Mouse (Mus musculus) limb, embryonic 10.5 days (tissue): ENCODE data around the gene Tmem206. TPM values are rescaled to one million over a fixed set of nuclear protein-coding genes. Genes with fewer than 3 reads are reported as not detected.
A peak's percentile ranks its signal among the peaks of the same experiment; 100 is the strongest.

Experiments
- DNase-seq: peaks from one replicate; pipeline ENCODE4 v3.0.0-alpha.2; 2017; ENCODE audit warnings: low spot score
- H3K27ac ChIP-seq: fragments of 300-500 bp; sonication (generic); 2 replicates; pipeline ENCODE4 v1.5.1; 2016; ENCODE audit warnings: mild to moderate bottlenecking
- H3K27me3 ChIP-seq: fragments of 300-500 bp; sonication (generic); 2 replicates; pipeline ENCODE4 v1.6.1; 2016; ENCODE audit warnings: low read depth, mild to moderate bottlenecking; ENCODE audit not compliant: poor library complexity, severe bottlenecking
- H3K36me3 ChIP-seq: fragments of 300-500 bp; sonication (generic); 2 replicates; pipeline ENCODE4 v1.6.1; 2016; ENCODE audit warnings: mild to moderate bottlenecking, moderate library complexity
- H3K4me1 ChIP-seq: fragments of 300-500 bp; sonication (generic); 2 replicates; pipeline ENCODE4 v1.6.1; 2016
- H3K4me3 ChIP-seq: fragments of 300-500 bp; sonication (generic); 2 replicates; pipeline ENCODE4 v1.5.1; 2016; ENCODE audit warnings: mild to moderate bottlenecking, moderate library complexity
- H3K9me3 ChIP-seq: fragments of 300-500 bp; sonication (generic); replicated peaks from 2 replicates; pipeline ENCODE4 v1.6.1; 2016; ENCODE audit warnings: mild to moderate bottlenecking
- WGBS: fragments of 180-500 bp; shearing (Covaris S2); methylation state at CpG from one replicate; pipeline ENCODE4 v1.1.7; 2016; 5-methylcytosine and 5-hydroxymethylcytosine counted together
- polyA plus RNA-seq: library from polyadenylated mRNA; unstranded; fragments of >200 nt; fragmentation: Nextera tagmentation; extraction: Ambion mirVana; gene quantifications from 2 replicates; pipeline ENCODE4 v1.2.1, GENCODE M21; 2016

The Tmem206 gene
- polyA plus RNA-seq, 1 experiment from 2014 or later: 27.0 TPM

- H3K9me3 ChIP-seq: no peaks in the 10 kb centered on the region
- DNase-seq: no peak
- H3K27ac ChIP-seq: 0 out of 2 replicates have a peak overlapping the region, but pooled peaks have one; percentile 1
- no peak overlapping the region for H3K4me3 ChIP-seq
- H3K36me3 ChIP-seq: no peaks in the 10 kb centered on the region
- H3K27me3 ChIP-seq: no peaks in the 10 kb centered on the region
- peaks cover 10% of the 10 kb centered on the region; the same call in 1 of the 2 replicates for H3K4me1 ChIP-seq
- 43% methylated on average over 3 of the region's 3 CpGs for WGBS
These were observed 29.9 kb upstream of the Tmem206 start for GRCm38 (mm10) chr1:191295784-191296183.

DNA sequence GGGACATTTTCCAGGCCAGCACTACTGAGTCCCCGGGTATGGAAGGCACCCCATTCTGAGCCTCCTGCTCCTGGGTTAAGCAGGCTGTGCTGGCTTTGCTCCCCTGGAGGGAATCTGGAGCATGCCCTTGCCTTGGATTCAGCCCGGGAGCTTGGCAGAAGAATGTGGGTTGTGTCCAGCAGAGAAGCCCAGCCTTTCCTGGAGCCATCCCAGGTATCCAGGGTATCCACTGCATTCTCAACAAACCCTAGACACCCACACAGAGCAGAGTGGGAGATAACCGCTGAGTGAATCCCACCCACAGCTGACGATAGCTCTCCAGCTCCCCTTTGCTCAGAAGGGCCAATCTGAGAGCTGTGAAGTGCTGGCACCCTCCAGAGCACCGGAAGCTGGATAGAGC lies 29.3 kb upstream of the Tmem206 start:
- H3K27me3 ChIP-seq: no peaks in the 10 kb centered on the region
- WGBS: 78% methylated on average over 5 of the region's 5 CpGs
- no peaks in the 10 kb centered on the region for H3K9me3 ChIP-seq
- no peak overlapping the region for H3K4me3 ChIP-seq
- no peak overlapping the region for H3K27ac ChIP-seq
- no peak for DNase-seq
- H3K36me3 ChIP-seq: no peaks in the 10 kb centered on the region
- H3K4me1 ChIP-seq: peaks cover 10% of the 10 kb centered on the region; the same call in 1 of the 2 replicates

DNA sequence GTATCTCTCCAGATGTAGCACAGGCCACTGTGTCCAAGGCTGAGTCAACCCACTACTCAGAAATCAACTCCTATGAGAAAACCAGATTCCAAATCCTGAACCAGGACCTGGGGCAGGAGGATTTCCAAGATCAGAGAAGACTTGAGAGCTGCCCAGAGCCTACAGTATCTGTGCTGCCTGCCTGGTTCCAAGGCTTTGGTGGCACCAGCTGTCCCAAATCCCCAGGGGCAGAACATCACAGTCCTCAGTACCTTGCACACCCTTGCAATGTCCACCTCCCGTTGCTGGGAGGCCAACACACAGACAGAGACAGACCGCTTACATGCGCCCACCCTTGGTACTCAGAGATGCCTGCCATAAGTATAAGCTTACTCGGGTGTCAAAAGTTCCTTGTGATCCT lies 27.4 kb upstream of the Tmem206 start:
- peaks cover 15% of the 10 kb centered on the region for H3K4me1 ChIP-seq
- 83% methylated on average over 4 of the region's 4 CpGs for WGBS
- no peak overlapping the region for H3K27ac ChIP-seq
- no peaks in the 10 kb centered on the region for H3K36me3 ChIP-seq
- no peak overlapping the region for H3K4me3 ChIP-seq
- H3K27me3 ChIP-seq: no peaks in the 10 kb centered on the region
- no peaks in the 10 kb centered on the region for H3K9me3 ChIP-seq
- DNase-seq: no peak

- Histone ChIP-seq H3K36me3 (no peaks in the 10 kb centered on the region), H3K9me3 (no peaks in the 10 kb centered on the region), H3K27me3 (no peaks in the 10 kb centered on the region), H3K4me1 (peaks cover 15% of the 10 kb centered on the region), H3K4me3 (no peak overlapping the region), H3K27ac (no peak overlapping the region)
- 60% methylated on average over 11 of the region's 11 CpGs for WGBS
- peak; percentile 59 for DNase-seq
These were observed 26.3 kb upstream of the Tmem206 start for GRCm38 (mm10) chr1:191299215-191299942.

- H3K4me1 ChIP-seq: peaks cover 12% of the 10 kb centered on the region
- WGBS: 49% methylated on average over 4 of the region's 4 CpGs
- no peak for DNase-seq
- H3K4me3 ChIP-seq: no peak overlapping the region
- H3K9me3 ChIP-seq: no peaks in the 10 kb centered on the region
- no peak overlapping the region for H3K27ac ChIP-seq
- H3K27me3 ChIP-seq: no peaks in the 10 kb centered on the region
- H3K36me3 ChIP-seq: peaks cover 6% of the 10 kb centered on the region; the same call in 1 of the 2 replicates
These were observed 23.8 kb upstream of the Tmem206 start for GRCm38 (mm10) chr1:191301903-191302302.

DNA sequence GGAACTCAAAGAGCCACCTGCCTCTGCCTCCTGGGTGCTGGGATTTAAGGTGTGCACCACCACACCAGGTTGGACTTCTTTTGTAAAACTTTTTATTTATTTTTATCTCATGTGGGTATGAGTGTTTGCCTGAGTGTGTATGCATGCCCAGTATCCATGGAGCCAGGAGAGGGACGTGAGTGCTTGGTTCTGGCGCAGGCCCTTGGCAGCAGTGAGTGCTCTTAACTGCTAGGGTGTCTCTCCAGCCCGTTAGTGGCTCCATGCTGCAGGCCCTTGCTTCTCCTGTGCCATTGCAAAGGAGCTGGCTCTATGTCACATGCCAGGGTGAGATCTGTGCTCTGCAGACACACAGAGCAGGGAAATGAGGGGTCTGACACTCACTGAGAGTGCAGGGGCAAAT lies 22.0 kb upstream of the Tmem206 start:
- Histone ChIP-seq H3K27me3 (no peaks in the 10 kb centered on the region), H3K4me1 (peaks cover 12% of the 10 kb centered on the region), H3K9me3 (0 out of 2 replicates have a peak, but pooled peaks cover 2% of the 10 kb centered on the region), H3K4me3 (no peak overlapping the region), H3K27ac (no peak overlapping the region), H3K36me3 (peaks cover 14% of the 10 kb centered on the region)
- no peak for DNase-seq
- 73% methylated on average over 3 of the region's 3 CpGs for WGBS

DNA sequence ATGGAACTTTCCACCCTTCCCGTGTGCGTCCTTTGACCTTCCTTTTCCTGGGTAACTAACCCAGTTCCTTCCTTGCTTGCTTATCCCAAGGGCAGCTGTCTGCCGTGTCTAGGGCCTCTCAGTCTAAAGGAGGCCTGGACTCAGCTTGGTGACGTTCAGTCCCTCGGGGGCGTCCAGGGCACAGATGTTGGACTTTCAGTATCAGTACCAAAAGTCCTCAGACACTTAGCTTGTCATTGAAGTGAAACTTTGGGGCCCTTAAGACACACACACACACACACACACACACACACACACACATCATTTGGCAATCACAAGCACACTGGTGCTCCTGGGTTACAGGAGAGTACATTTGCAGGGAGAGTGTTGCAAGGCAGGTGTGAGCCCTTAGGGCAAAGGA lies 21.5 kb upstream of the Tmem206 start:
- Histone ChIP-seq H3K4me3 (no peak overlapping the region), H3K27me3 (no peaks in the 10 kb centered on the region), H3K36me3 (peaks cover 16% of the 10 kb centered on the region), H3K4me1 (peaks cover 10% of the 10 kb centered on the region), H3K9me3 (0 out of 2 replicates have a peak, but pooled peaks cover 2% of the 10 kb centered on the region), H3K27ac (no peak overlapping the region)
- DNase-seq: no peak
- WGBS: 74% methylated on average over 6 of the region's 6 CpGs

- 66% methylated on average over 7 of the region's 7 CpGs for WGBS
These were observed 20.1 kb upstream of the Tmem206 start for GRCm38 (mm10) chr1:191305610-191306009.

GRCm38 (mm10) chr1:191306316-191306715 lies 19.4 kb upstream of the Tmem206 start:
- DNase-seq: no peak
- H3K36me3 ChIP-seq: peaks cover 18% of the 10 kb centered on the region
- 85% methylated on average over 9 of the region's 9 CpGs for WGBS
- peaks cover 8% of the 10 kb centered on the region for H3K4me1 ChIP-seq
- no peak overlapping the region for H3K4me3 ChIP-seq
- H3K9me3 ChIP-seq: 0 out of 2 replicates have a peak, but pooled peaks cover 2% of the 10 kb centered on the region
- H3K27me3 ChIP-seq: no peaks in the 10 kb centered on the region
- H3K27ac ChIP-seq: no peak overlapping the region

More at GRCm38 (mm10) chr1:191305610-191306009, 20.1 kb upstream of the Tmem206 start:
- DNase-seq: no peak
- Histone ChIP-seq H3K36me3 (peaks cover 18% of the 10 kb centered on the region), H3K9me3 (0 out of 2 replicates have a peak, but pooled peaks cover 2% of the 10 kb centered on the region), H3K27ac (no peak overlapping the region), H3K4me1 (peaks cover 8% of the 10 kb centered on the region), H3K27me3 (no peaks in the 10 kb centered on the region), H3K4me3 (no peak overlapping the region)

- 0 out of 2 replicates have a peak, but pooled peaks cover 2% of the 10 kb centered on the region for H3K9me3 ChIP-seq
- H3K27ac ChIP-seq: no peak overlapping the region
- WGBS: 86% methylated on average over 9 of the region's 9 CpGs
- H3K4me1 ChIP-seq: peaks cover 6% of the 10 kb centered on the region; the same call in 1 of the 2 replicates
- H3K4me3 ChIP-seq: no peak overlapping the region
- no peak for DNase-seq
- peaks cover 18% of the 10 kb centered on the region for H3K36me3 ChIP-seq
- H3K27me3 ChIP-seq: no peaks in the 10 kb centered on the region
These were observed 17.8 kb upstream of the Tmem206 start for GRCm38 (mm10) chr1:191307766-191308455.

DNA sequence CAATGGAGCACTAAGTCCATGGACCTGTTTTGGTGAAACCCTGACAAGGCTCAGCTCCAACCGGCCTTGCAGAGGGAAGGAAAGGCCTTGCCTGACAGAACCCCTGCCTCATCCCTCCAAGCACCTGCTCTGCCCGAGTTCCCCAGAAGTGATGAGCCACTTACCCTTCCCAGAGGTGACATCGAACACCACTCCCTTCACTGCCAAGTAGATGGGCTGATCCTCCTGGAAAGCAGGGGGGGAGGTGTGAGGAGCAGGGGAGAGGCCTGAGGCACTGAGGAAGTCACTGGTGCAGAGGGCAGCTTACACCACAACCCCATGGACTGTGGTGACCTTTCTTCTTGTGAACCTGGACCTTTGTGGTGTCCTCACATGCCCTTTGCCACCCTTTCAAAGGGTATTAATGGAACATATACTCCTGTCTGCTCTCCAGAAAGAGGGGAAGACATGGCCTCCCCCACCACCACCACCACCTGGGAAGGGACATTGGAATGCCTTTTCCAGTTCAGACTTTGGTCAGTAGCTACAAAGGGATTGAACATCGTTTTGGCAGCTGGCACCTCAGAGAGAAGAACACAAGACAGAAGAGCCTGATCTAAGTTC lies 14.3 kb upstream of the Tmem206 start:
- WGBS: 70% methylated on average over 4 of the region's 4 CpGs
- Histone ChIP-seq H3K4me3 (no peak overlapping the region), H3K4me1 (peaks cover 7% of the 10 kb centered on the region; the same call in 1 of the 2 replicates), H3K9me3 (0 out of 2 replicates have a peak, but pooled peaks cover 2% of the 10 kb centered on the region), H3K27ac (no peak overlapping the region), H3K27me3 (no peaks in the 10 kb centered on the region), H3K36me3 (peaks cover 14% of the 10 kb centered on the region)
- no peak for DNase-seq

- peak overlapping the region; percentile 85 for H3K27ac ChIP-seq
- DNase-seq: peak; percentile 88
- H3K36me3 ChIP-seq: peaks cover 12% of the 10 kb centered on the region
- WGBS: 2% methylated on average over 14 of the region's 14 CpGs
- H3K9me3 ChIP-seq: 0 out of 2 replicates have a peak, but pooled peaks cover 2% of the 10 kb centered on the region
- peaks cover 12% of the 10 kb centered on the region for H3K4me1 ChIP-seq
- H3K27me3 ChIP-seq: no peaks in the 10 kb centered on the region
- H3K4me3 ChIP-seq: peak overlapping the region; percentile 62
These were observed 13.2 kb upstream of the Tmem206 start for GRCm38 (mm10) chr1:191312513-191312941.
